Mouse (Mus musculus): ENCODE data around the gene Nolc1. TPM values are rescaled to one million over a fixed set of nuclear protein-coding genes. Genes with fewer than 3 reads are reported as not detected.

Nolc1 gene
- polyA plus RNA-seq, 1 experiment from 2014 or later, result 86.3 TPM

DNA sequence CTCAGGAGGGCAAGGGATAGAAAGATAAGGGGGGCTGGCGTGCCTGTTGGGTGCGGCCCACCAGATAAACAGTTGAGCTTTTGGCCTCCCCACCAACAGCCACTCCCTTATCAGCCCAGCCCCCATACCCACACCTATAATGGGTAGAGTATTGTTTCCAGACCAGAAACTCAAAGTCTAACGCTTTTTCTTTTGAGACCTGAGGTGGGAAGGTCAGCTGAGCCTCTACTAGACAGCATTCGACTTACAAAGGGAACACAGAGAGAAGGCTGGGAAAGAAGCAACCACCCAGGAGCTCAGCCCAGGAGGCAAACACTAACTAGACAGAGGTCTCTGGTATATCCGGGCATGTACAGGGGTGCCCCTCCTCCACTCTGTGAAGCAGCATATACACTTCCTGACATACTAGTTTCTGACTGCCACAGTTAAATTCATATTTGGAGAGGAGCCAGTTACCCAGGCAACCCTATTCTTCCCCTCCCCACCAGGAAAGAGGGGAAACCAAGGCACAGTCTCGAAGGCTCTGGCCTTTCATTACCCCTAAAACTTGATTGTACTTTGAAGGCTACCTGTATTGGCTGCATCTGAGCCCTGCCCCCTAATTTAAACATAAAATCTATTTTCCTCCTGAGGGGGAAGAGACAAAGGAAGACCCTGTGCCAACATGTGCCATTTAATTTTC lies 38.3 kb upstream of the Nolc1 start:
- WGBS, result 14% methylated on average over 6 of the region's 6 CpGs
- Histone ChIP-seq H3K27me3 (no peaks in the 10 kb centered on the region), H3K27ac (replicated peaks) (peak overlapping the region; percentile 99), H3K36me3 (peaks cover 39% of the 10 kb centered on the region), H3K4me3 (peak overlapping the region; percentile 65), H3K4me1 (peaks cover 56% of the 10 kb centered on the region), H3K4me2 (replicated peaks) (peak overlapping the region; percentile 99), H3K9ac (replicated peaks) (peak overlapping the region; percentile 75), H3K9me3 (no peaks in the 10 kb centered on the region)
- no peak for ATAC-seq (replicated peaks)

DNA sequence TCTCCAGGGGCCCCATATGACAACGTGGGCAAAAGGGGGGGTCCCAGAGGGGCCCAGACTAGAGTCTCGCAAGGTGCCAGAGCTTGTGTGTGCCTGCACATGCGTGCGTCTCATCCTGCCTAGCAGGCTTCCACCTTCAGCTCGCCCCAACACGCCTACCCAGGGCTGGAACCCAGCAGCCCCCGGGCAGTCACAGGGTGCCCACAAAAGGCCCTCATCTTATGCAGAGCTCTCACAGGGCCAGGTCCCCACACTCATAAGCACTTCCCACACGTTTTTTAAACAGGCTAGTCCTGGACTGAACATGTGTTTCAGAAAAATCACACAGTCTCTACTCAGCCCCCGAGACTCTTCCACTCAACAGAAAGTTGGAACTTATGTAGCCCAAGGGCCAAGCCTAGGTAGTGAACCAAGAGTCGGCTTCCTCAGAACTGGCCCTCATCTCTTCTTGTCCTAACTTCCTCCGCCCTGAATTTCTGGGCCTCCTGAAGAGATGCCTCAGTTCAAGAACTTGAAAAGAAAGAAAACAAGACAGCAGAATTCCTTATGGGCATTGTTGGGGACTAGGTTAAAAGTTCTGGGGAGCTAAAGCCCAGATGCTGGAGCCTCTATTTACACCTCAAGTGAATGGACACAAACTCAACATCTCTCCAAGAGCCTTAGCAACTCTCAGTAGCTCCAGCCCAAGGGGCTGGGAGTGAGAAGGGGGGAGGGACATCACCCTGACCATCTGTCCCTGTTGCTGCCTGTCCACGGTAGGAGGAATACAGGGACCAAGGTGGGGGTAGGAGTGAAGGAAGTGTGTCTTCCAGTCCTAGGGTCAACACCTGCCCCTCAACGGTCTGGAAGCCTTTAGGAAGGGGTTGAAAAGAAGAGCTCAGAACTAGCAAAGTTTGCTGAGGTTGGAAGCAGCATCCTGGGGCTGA lies 37.5 kb upstream of the Nolc1 start:
- peaks cover 64% of the 10 kb centered on the region for H3K4me1 ChIP-seq
- H3K4me2 ChIP-seq (replicated peaks), result peak overlapping the region; percentile 99
- no peaks in the 10 kb centered on the region for H3K27me3 ChIP-seq
- peaks cover 31% of the 10 kb centered on the region for H3K36me3 ChIP-seq
- WGBS, result 2% methylated on average over 13 of the region's 13 CpGs
- peak overlapping the region; percentile 75 for H3K9ac ChIP-seq (replicated peaks)
- ATAC-seq (replicated peaks), result no peak
- H3K27ac ChIP-seq (replicated peaks), result peak overlapping the region; percentile 99
- H3K9me3 ChIP-seq, result no peaks in the 10 kb centered on the region
- H3K4me3 ChIP-seq, result peak overlapping the region; percentile 65

DNA sequence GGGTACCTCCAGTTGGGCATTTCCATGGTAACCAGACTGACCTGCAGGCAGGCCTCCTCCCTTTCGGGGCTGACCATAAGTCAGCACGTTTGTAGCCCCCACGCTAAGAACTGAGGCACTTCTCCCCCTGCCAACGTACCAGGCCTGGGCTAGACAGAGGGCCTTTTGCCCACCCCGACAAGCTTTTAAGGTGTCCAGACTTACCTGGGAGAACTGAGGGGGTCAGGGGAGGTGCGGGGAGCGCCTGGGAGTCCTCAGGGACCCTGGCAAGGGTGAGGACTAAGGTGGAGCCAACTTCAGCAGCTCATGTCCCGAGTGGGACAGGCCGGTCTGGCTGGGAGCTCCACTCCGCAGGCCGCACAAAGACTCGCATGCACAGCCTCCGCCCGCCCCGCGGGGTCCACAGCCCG lies 36.8 kb upstream of the Nolc1 start:
- H3K36me3 ChIP-seq, result peaks cover 25% of the 10 kb centered on the region
- WGBS, result under 1% methylated on average over 15 of the region's 17 CpGs
- peak overlapping the region; percentile 65 for H3K4me3 ChIP-seq
- peak; percentile 6; the same call in 1 of the 2 replicates for ATAC-seq (replicated peaks)
- H3K27ac ChIP-seq (replicated peaks), result peak overlapping the region; percentile 99
- H3K27me3 ChIP-seq, result no peaks in the 10 kb centered on the region
- H3K9me3 ChIP-seq, result no peaks in the 10 kb centered on the region
- peak overlapping the region; percentile 99 for H3K4me2 ChIP-seq (replicated peaks)
- H3K4me1 ChIP-seq, result peaks cover 71% of the 10 kb centered on the region
- H3K9ac ChIP-seq (replicated peaks), result peak overlapping the region; percentile 75

DNA sequence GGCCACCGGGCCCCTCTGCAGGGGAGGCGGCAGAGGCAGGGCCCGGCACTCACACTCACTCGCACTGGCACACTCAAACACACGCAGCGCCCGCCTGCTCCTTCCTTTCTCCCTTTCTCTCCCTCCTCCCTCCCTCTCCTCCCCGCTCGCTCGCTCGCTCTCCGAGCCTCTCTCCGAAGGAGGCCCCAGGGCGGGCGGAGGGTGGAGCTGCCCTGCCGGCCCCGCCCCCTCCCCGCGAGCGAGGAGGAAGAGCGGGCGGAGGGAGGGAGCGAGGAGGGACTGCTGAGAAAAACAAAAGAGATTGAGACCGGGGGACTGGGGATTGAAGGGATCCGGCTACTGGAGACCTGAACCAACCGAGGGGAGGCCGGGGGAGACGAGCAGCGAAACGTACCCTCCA lies 36.2 kb upstream of the Nolc1 start:
- Histone ChIP-seq H3K9ac (replicated peaks) (peak overlapping the region; percentile 75), H3K27me3 (no peaks in the 10 kb centered on the region), H3K4me3 (peak overlapping the region; percentile 65), H3K9me3 (no peaks in the 10 kb centered on the region), H3K4me1 (peaks cover 75% of the 10 kb centered on the region), H3K4me2 (replicated peaks) (peak overlapping the region; percentile 99), H3K27ac (replicated peaks) (peak overlapping the region; percentile 99), H3K36me3 (peaks cover 19% of the 10 kb centered on the region)
- ATAC-seq (replicated peaks), result peak; percentile 68
- under 1% methylated on average over 28 of the region's 30 CpGs for WGBS

GRCm38 (mm10) chr19:46040149-46040902 lies 35.3 kb upstream of the Nolc1 start:
- Histone ChIP-seq H3K27me3 (no peaks in the 10 kb centered on the region), H3K4me3 (peak overlapping the region; percentile 65), H3K4me2 (replicated peaks) (peak overlapping the region; percentile 99), H3K27ac (replicated peaks) (peak overlapping the region; percentile 99), H3K9me3 (no peaks in the 10 kb centered on the region), H3K4me1 (peaks cover 75% of the 10 kb centered on the region), H3K36me3 (peaks cover 10% of the 10 kb centered on the region), H3K9ac (replicated peaks) (peak overlapping the region; percentile 75)
- no peak for ATAC-seq (replicated peaks)
- 32% methylated on average over 14 of the region's 14 CpGs for WGBS

GRCm38 (mm10) chr19:46041299-46041932 lies 34.2 kb upstream of the Nolc1 start:
- H3K4me1 ChIP-seq, result peaks cover 80% of the 10 kb centered on the region
- H3K27ac ChIP-seq (replicated peaks), result peak overlapping the region; percentile 99
- peak overlapping the region; percentile 99 for H3K4me3 ChIP-seq
- ATAC-seq (replicated peaks), result no peak
- 11% methylated on average over 7 of the region's 7 CpGs for WGBS
- H3K36me3 ChIP-seq, result no peaks in the 10 kb centered on the region; the same call in 1 of the 2 replicates
- peak overlapping the region; percentile 99 for H3K9ac ChIP-seq (replicated peaks)
- H3K27me3 ChIP-seq, result no peaks in the 10 kb centered on the region
- peak overlapping the region; percentile 99 for H3K4me2 ChIP-seq (replicated peaks)
- no peaks in the 10 kb centered on the region for H3K9me3 ChIP-seq

GRCm38 (mm10) chr19:46041933-46042475 lies 33.7 kb upstream of the Nolc1 start:
- ATAC-seq (replicated peaks), result peak; percentile 38

GRCm38 (mm10) chr19:46042476-46043011 lies 33.1 kb upstream of the Nolc1 start:
- H3K4me1 ChIP-seq, result peaks cover 73% of the 10 kb centered on the region

More at GRCm38 (mm10) chr19:46041933-46042475, 33.7 kb upstream of the Nolc1 start:
- Histone ChIP-seq H3K27ac (replicated peaks) (peak overlapping the region; percentile 99), H3K9me3 (no peaks in the 10 kb centered on the region), H3K4me2 (replicated peaks) (peak overlapping the region; percentile 99), H3K9ac (replicated peaks) (peak overlapping the region; percentile 99), H3K4me3 (peak overlapping the region; percentile 99), H3K27me3 (no peaks in the 10 kb centered on the region), H3K4me1 (peaks cover 78% of the 10 kb centered on the region), H3K36me3 (no peaks in the 10 kb centered on the region)
- WGBS, result 1% methylated on average over 12 of the region's 14 CpGs

GRCm38 (mm10) chr19:46043380-46043779 lies 32.3 kb upstream of the Nolc1 start:
- WGBS, result 41% methylated on average over 7 of the region's 7 CpGs
- peak overlapping the region; percentile 99 for H3K4me2 ChIP-seq (replicated peaks)
- no peaks in the 10 kb centered on the region for H3K27me3 ChIP-seq
- H3K4me1 ChIP-seq, result peaks cover 64% of the 10 kb centered on the region
- H3K9ac ChIP-seq (replicated peaks), result peak overlapping the region; percentile 99; the same call in 1 of the 2 replicates
- ATAC-seq (replicated peaks), result no peak
- H3K36me3 ChIP-seq, result no peaks in the 10 kb centered on the region
- H3K4me3 ChIP-seq, result peak overlapping the region; percentile 99
- peak overlapping the region; percentile 99 for H3K27ac ChIP-seq (replicated peaks)
- H3K9me3 ChIP-seq, result no peaks in the 10 kb centered on the region

More at GRCm38 (mm10) chr19:46042476-46043011, 33.1 kb upstream of the Nolc1 start:
- Histone ChIP-seq H3K36me3 (no peaks in the 10 kb centered on the region), H3K4me3 (peak overlapping the region; percentile 99), H3K27me3 (no peaks in the 10 kb centered on the region), H3K4me2 (replicated peaks) (peak overlapping the region; percentile 99), H3K27ac (replicated peaks) (peak overlapping the region; percentile 99), H3K9me3 (no peaks in the 10 kb centered on the region), H3K9ac (replicated peaks) (peak overlapping the region; percentile 99)
- ATAC-seq (replicated peaks), result peak; percentile 55
- WGBS, result 0% methylated on average over 6 of the region's 6 CpGs

DNA sequence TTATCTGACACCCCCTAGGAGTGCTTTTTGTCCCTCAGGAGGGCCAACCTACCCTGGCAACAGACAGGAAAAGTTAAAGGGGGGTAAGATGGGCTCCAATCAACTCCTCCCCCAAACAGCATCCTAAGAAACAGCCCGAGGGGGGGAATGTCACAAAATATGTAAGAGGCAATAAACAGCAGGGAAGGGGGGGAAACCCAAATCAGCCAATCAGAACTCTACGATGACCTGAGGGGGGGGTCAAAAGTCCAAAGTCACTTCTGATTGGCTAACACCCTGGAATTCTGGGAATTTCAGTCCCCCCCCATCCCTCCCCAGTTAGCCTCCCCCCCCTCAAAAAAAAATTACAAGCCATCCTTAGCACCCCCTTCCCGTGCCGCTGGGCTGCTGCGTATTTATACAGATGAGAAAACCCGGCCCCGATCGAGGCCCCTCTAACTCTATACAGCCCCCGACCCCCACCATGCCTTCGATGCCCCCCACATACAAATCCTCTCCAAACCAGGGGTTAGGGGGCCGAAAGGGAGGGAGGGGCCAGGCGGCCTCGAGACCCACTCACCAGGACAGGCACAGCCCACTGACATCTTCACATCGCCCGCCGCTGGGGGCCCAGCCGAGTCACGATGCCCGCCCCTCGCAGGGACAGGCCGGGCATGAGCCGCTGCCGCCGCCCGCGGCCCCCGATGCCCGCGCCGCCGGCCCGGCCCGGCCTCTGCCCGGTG lies 31.2 kb upstream of the Nolc1 start, which contains the start of gene Pprc1:
Pprc1 (plus strand) TSS at position 616 of the 722 bp plus-strand sequence.
- H3K4me1 ChIP-seq, result peaks cover 62% of the 10 kb centered on the region
- peak within 1 kb of the TSS; percentile 99 for H3K4me3 ChIP-seq
- WGBS, result under 1% methylated on average over 34 of the region's 34 CpGs
- no peaks in the 10 kb centered on the region for H3K27me3 ChIP-seq
- no peaks in the 10 kb centered on the region for H3K9me3 ChIP-seq
- no peak; the same call in 1 of the 2 replicates for ATAC-seq (replicated peaks)
- peak within 1 kb of the TSS; percentile 99 for H3K27ac ChIP-seq (replicated peaks)
- no peaks in the 10 kb centered on the region for H3K36me3 ChIP-seq
- peak within 1 kb of the TSS; percentile 99 for H3K9ac ChIP-seq (replicated peaks)
- H3K4me2 ChIP-seq (replicated peaks), result peak within 1 kb of the TSS; percentile 99
